Comparison of ENCODE assay signal across 14 mouse cellular contexts in the genomic region with DNA sequence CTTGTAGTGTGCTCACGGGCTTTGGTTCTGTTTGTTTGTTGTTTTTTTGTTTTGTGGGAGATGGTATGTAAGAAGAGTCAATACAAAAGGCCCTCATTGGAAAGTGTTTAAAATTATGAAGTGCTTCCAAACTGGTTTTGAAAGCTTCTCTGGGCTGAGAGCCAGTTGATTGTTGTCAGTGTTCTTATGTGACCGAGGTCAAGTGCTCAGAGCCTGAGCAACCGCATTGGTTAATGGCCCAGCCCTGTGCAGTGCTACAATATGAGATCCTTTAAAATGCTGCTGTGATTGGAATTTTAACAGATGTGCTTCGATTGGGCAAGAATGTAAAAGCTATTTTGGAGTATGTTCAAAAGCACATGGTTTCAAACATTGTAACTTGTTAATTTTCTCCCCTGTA.
A peak's percentile ranks its signal among the peaks of the same experiment; 100 is the strongest.
DNase-seq lines count a peak whose midpoint lies in the region; ATAC-seq and TF ChIP-seq lines count a peak whose summit lies in the region.
"Had no signal": no experiment of that assay in that cellular context is flagged by ENCODE, and none has a peak within 500 bp of the region (broad histone marks: within the 10 kb centered on the region; RNA-seq: fewer than 3 reads in every experiment).

No protein-coding gene starts in this region.

- no peak overlapping the region for H3K9ac ChIP-seq in kidney, embryonic 15.5 days
- H3K9ac ChIP-seq in lung, postnatal 0 days (replicated peaks; ENCODE audit: low read depth), result no peak overlapping the region
- H3K9ac ChIP-seq: forebrain, embryonic 12.5 days had no signal

- H3K4me2 ChIP-seq in kidney, embryonic 15.5 days, result no peak overlapping the region
- no peak overlapping the region for H3K4me2 ChIP-seq in lung, postnatal 0 days (replicated peaks; ENCODE audit: low read depth, low read length)
- H3K4me2 ChIP-seq: forebrain, embryonic 12.5 days had no signal

- ATAC-seq in kidney, embryonic 15.5 days (replicated peaks; ENCODE audit: low FRiP score), result peak; percentile 64; the same call in 1 of the 2 replicates
- peak; percentile 77 for ATAC-seq in lung, postnatal 0 days
- ATAC-seq in activated CD4-positive, CD25-positive, alpha-beta regulatory T cell, adult 4 months, result no peak

- peaks cover 6% of the 10 kb centered on the region; the same call in 1 of the 2 replicates for H3K4me1 ChIP-seq in kidney, embryonic 15.5 days
- H3K4me1 ChIP-seq in lung, postnatal 0 days (ENCODE audit: insufficient read depth, low read depth, low read length), result peaks cover 4% of the 10 kb centered on the region; the same call in 1 of the 2 replicates

- H3K4me3 ChIP-seq in kidney, embryonic 15.5 days (replicated peaks), result no peak overlapping the region
- no peak overlapping the region for H3K4me3 ChIP-seq in lung, postnatal 0 days (ENCODE audit: low read depth, low read length)
- H3K4me3 ChIP-seq: forebrain, embryonic 12.5 days; midbrain, embryonic 10.5 days had no signal

- DNase-seq in kidney, adult 11 months, result no peak
- peak; percentile 3 for DNase-seq in adipocyte (ENCODE audit: low spot score)
- DNase-seq in adrenal gland, postnatal 14 days, result peak; percentile 64
- peak; percentile 78 for DNase-seq in lung, postnatal 0 days (ENCODE audit: low spot score)
- DNase-seq in cerebellum, postnatal 14 days, result no peak
- DNase-seq: cerebellum, adult 11 months; embryo, embryonic 11 days; heart, postnatal 36 days; retina, postnatal 1 day; thymus, postnatal 25 days had no signal

- 48% methylated on average over 4 of the region's 4 CpGs for WGBS in kidney, embryonic 15.5 days
- WGBS in lung, postnatal 0 days, result 16% methylated on average over 4 of the region's 4 CpGs

- no peaks in the 10 kb centered on the region for H3K36me3 ChIP-seq in kidney, embryonic 15.5 days
- no peaks in the 10 kb centered on the region for H3K36me3 ChIP-seq in lung, postnatal 0 days (ENCODE audit: insufficient read depth, low read length)
- H3K36me3 ChIP-seq: forebrain, embryonic 12.5 days; midbrain, embryonic 10.5 days had no signal

- no peaks in the 10 kb centered on the region for H3K9me3 ChIP-seq in kidney, embryonic 15.5 days (replicated peaks)
- H3K9me3 ChIP-seq in lung, postnatal 0 days (ENCODE audit: low read length), result no peaks in the 10 kb centered on the region
- H3K9me3 ChIP-seq: forebrain, embryonic 12.5 days; midbrain, embryonic 10.5 days had no signal

- no peaks in the 10 kb centered on the region for H3K27me3 ChIP-seq in kidney, embryonic 15.5 days
- H3K27me3 ChIP-seq in lung, postnatal 0 days (replicated peaks; ENCODE audit: insufficient read depth, low read length), result no peaks in the 10 kb centered on the region

- TF ChIP-seq CTCF in lung, postnatal 0 days (IDR thresholded peaks at IDR 0.05), result no peak

- peak overlapping the region; percentile 45; the same call in 1 of the 2 replicates for H3K27ac ChIP-seq in kidney, embryonic 15.5 days
- no peak overlapping the region for H3K27ac ChIP-seq in lung, postnatal 0 days (ENCODE audit: low read length)
- H3K27ac ChIP-seq: forebrain, embryonic 12.5 days; midbrain, embryonic 10.5 days had no signal

- TF ChIP-seq EP300 in lung, postnatal 0 days (IDR thresholded peaks at IDR 0.05), result peak; percentile 47

Comparison
In these comparisons a context has a peak if more than half of its experiments do, and no peak if none do; other contexts are left out.
1. DNase-seq: peak in adipocyte (single experiment), adrenal gland, postnatal 14 days (single experiment) and lung, postnatal 0 days (single experiment); none in kidney, adult 11 months (single experiment) and cerebellum, postnatal 14 days (0 of 2).